Mouse (Mus musculus) urinary bladder, postnatal 36 days (tissue): Measurements from ENCODE around the gene Pip5k1a.
"Not testable (repeated sequence)": the region's sequence is repeated elsewhere in the genome, so short reads cannot be mapped to it uniquely, and the experiment has no call there.

Experiments
- DNase-seq, 2 experiments: peaks; one replicate each; pipeline ENCODE4 v3.0.0; 2022; ENCODE audit warnings: low spot score in 2 of 2, mixed read lengths in 1 of 2

Pip5k1a gene

GRCm38 (mm10) chr3:95106338-95107117 is at the start of gene Pip5k1a:
Gene Pip5k1a (minus strand): TSS chr3:95106930.
- DNase-seq = peak; percentile 85 to 94

GRCm38 (mm10) chr3:95153874-95154273 is 47.1 kb upstream of the Pip5k1a start:
- DNase-seq = no peak

GRCm38 (mm10) chr3:95147924-95148323 is 41.2 kb upstream of the Pip5k1a start:
- no peak for DNase-seq

GRCm38 (mm10) chr3:95142617-95143011 is 35.9 kb upstream of the Pip5k1a start:
- DNase-seq = peak; percentile 86 to 88

GRCm38 (mm10) chr3:95141952-95142616 is 35.4 kb upstream of the Pip5k1a start, which contains the start of gene Tnfaip8l2:
Gene Tnfaip8l2 (minus strand): TSS chr3:95142360.
- DNase-seq = no peak

- no peak for DNase-seq
Observed at GRCm38 (mm10) chr3:95141474-95141873, 34.7 kb upstream of the Pip5k1a start.

- no peak for DNase-seq
Observed at GRCm38 (mm10) chr3:95140795-95141194, 34.1 kb upstream of the Pip5k1a start.

- DNase-seq = no peak
Observed at GRCm38 (mm10) chr3:95140289-95140595, 33.5 kb upstream of the Pip5k1a start.

- DNase-seq = no peak
Observed at GRCm38 (mm10) chr3:95139586-95140288, 33.0 kb upstream of the Pip5k1a start.

- DNase-seq = no peak
Observed at GRCm38 (mm10) chr3:95136336-95136735, 29.6 kb upstream of the Pip5k1a start.

GRCm38 (mm10) chr3:95135433-95136052 is 28.8 kb upstream of the Pip5k1a start:
- DNase-seq = no peak

- peak; percentile 36 to 60 for DNase-seq
Observed at GRCm38 (mm10) chr3:95135023-95135422, 28.3 kb upstream of the Pip5k1a start.

GRCm38 (mm10) chr3:95134133-95134532 is 27.4 kb upstream of the Pip5k1a start:
- DNase-seq = not testable (repeated sequence)

GRCm38 (mm10) chr3:95133680-95134101 is 27.0 kb upstream of the Pip5k1a start, which contains the start of the genes Scnm1 and Lysmd1:
Gene Scnm1 (minus strand): TSS chr3:95134011.
Gene Lysmd1 (plus strand): TSS chr3:95134088.
- peak; percentile 79 to 91 for DNase-seq

- no peak for DNase-seq
Observed at GRCm38 (mm10) chr3:95133176-95133575, 26.4 kb upstream of the Pip5k1a start.

GRCm38 (mm10) chr3:95132389-95132788 is 25.7 kb upstream of the Pip5k1a start:
- DNase-seq = not testable (repeated sequence)

- no peak for DNase-seq
Observed at GRCm38 (mm10) chr3:95130081-95130480, 23.4 kb upstream of the Pip5k1a start.

GRCm38 (mm10) chr3:95129226-95129651 is 22.5 kb upstream of the Pip5k1a start:
- DNase-seq = no peak

- DNase-seq = no peak
Observed at GRCm38 (mm10) chr3:95124972-95125371, 18.2 kb upstream of the Pip5k1a start.

GRCm38 (mm10) chr3:95124246-95124645 is 17.5 kb upstream of the Pip5k1a start, which contains the start of gene Tmod4:
Gene Tmod4 (plus strand): TSS chr3:95124476.
- no peak for DNase-seq

GRCm38 (mm10) chr3:95121580-95121979 is 14.8 kb upstream of the Pip5k1a start:
- no peak for DNase-seq

- no peak for DNase-seq
Observed at GRCm38 (mm10) chr3:95117751-95118150, 11.0 kb upstream of the Pip5k1a start.
